8 mouse cellular contexts compared by ENCODE assay signal in the genomic region with DNA sequence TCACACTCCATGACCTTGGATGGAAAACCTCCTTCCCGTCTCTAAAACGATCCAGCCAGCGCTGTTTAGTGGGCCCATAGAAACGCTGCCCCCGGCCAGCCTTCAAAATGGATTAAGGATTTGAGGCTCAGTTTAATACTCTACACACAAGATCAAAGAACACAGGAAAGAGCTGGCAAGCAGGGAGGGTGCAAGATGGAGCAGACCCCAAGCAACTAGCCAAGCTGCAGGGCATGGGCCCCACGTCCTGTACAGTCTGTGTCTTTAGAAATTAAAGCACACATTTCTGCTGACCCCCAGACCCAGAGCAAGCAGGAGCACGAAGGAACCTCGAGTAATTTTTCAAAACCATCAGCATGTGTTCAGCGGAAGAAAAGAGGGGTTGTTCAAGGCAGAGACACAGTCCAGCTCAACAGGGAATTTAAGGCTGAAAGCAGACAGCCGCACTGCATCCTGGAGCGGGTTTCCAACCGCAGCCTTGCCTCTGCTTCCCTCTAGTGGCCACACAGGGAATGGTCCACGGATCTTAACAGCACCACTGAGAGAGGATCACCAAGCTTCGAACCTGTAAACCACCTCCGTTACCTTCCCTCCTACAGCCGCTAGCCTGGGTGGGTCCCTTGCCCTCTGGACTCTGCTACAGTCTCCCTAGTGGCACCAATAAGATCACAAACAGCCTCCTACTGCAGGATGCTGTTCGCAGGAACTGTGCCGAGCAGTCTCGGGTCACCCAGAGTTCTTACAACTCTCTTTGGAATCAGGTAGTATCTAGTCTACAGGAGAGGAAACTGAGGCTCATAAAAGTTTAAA. TPM values are rescaled to one million over a fixed set of nuclear protein-coding genes. Genes with fewer than 3 reads are reported as not detected.
DNase-seq lines count a peak whose midpoint lies in the region; ATAC-seq lines count a peak whose summit lies in the region.

No protein-coding gene starts in this region.

- H3K9ac ChIP-seq in hindbrain, embryonic 12.5 days: no peak overlapping the region

- peaks cover 8% of the 10 kb centered on the region; the same call in 1 of the 2 replicates for H3K27me3 ChIP-seq in hindbrain, embryonic 12.5 days

- peaks cover 11% of the 10 kb centered on the region for H3K4me1 ChIP-seq in hindbrain, embryonic 12.5 days

- H3K9me3 ChIP-seq in hindbrain, embryonic 12.5 days (replicated peaks): no peaks in the 10 kb centered on the region

- peak overlapping the region; percentile 22; the same call in 1 of the 2 replicates for H3K4me2 ChIP-seq in hindbrain, embryonic 12.5 days (replicated peaks)

- H3K4me3 ChIP-seq in hindbrain, embryonic 12.5 days: no peak overlapping the region

- H3K27ac ChIP-seq in hindbrain, embryonic 12.5 days: no peak overlapping the region

- H3K36me3 ChIP-seq in hindbrain, embryonic 12.5 days: no peaks in the 10 kb centered on the region

- ATAC-seq in hindbrain, embryonic 12.5 days (ENCODE audit: low FRiP score): peak; percentile 81

- WGBS in hindbrain, embryonic 12.5 days: 28% methylated on average over 19 of the region's 19 CpGs

- DNase-seq in Muller cell, postnatal 12 days (ENCODE audit: inconsistent ontology term): peak; percentile 65
- peak; percentile 78 for DNase-seq in cerebellum, adult 9-11 months
- DNase-seq in frontal cortex, postnatal 10 days (ENCODE audit: low spot score in 2 of 2): peak; percentile 60 to 86
- peak; percentile 87 to 92 for DNase-seq in layer of hippocampus, postnatal 14 days (ENCODE audit: low spot score in 2 of 2)
- peak; percentile 89 for DNase-seq in lung, postnatal 10 days
- peak; percentile 59 for DNase-seq in retina, adult 2 months (ENCODE audit: low read depth, low spot score)
- DNase-seq in thymus, postnatal 25 days: peak; percentile 79

RNA-seq across cellular contexts. Expression of a gene that starts 21.8 kb away (rescaled TPM):
- polyA plus RNA-seq in hindbrain, embryonic 12.5 days (2016; fragmentation: Nextera tagmentation; extraction: Ambion mirVana): 123 and 128 TPM in 2 replicates
- 10 to 100 TPM; 37.1 to 44.4 TPM for total RNA-seq in layer of hippocampus, postnatal 14 days (2021)

RNA-seq across cellular contexts. Expression of a gene that starts 56.7 kb away (rescaled TPM):
- 18.4 and 19.6 TPM in 2 replicates for polyA plus RNA-seq in hindbrain, embryonic 12.5 days (2016; fragmentation: Nextera tagmentation; extraction: Ambion mirVana)
- 10 to 100 TPM; 14.0 to 16.2 TPM for total RNA-seq in layer of hippocampus, postnatal 14 days (2021)
